Mouse (Mus musculus): ENCODE data around the gene Kbtbd8.

The Kbtbd8 gene

GRCm38 (mm10) chr6:95174311-95175143 lies 57.5 kb downstream of the Kbtbd8 start:
- DNase-seq (ENCODE audit: low read depth, low spot score): no peak

Data from WW6 (cell line).